Mouse (Mus musculus): Measurements from ENCODE around the gene Pnlip. TPM values are rescaled to one million over a fixed set of nuclear protein-coding genes. Genes with fewer than 3 reads are reported as not detected.

The Pnlip gene
- total and polyA plus RNA-seq, 3 experiments, result 0.08 to 0.30 TPM; not detected in 1

DNA sequence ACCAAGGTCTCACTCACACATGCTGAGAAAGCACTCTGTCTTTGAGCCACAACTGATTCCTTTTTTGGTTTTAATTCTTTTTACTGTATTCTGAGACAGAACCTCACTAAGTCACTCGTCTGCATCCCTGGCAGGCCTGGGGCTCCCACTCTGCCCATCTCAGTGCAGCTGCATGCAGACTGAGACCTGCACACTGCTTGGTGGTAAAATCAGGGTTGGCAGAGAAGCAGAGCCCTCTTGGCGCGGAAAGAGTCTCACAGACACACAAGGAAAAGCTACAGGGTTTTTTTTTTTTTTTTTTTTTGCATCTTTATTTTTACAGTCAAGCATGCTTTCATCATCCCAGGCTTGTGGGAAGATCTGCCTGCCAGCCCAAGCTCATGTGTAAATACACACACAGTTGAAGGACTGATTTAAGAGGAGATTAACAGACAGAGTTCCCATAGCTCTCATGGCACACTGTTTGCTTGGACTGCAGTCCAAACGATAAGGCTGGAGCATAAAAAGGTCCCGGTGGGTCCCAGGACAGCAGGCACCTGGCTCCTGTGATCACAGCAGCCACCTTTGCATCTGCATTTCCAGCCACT, 76.2 kb downstream of the Pnlip start, which contains the start of gene Pnliprp1:
Gene Pnliprp1 (plus strand): TSS at position 443 of the 587 bp plus-strand sequence.
- in situ Hi-C loops (cut with MboI; ENCODE audit: low pct_ligation_motif_present, low pct_unique_long_range_greater_than_20kb, low sequenced_read_pairs) (no loop called here), dilution Hi-C loops (cut with MboI; ENCODE audit: extremely low pct_ligation_motif_present, extremely low pct_unique_long_range_greater_than_20kb, low sequenced_read_pairs) (no loop called here)
- Histone ChIP-seq H3K9ac (ENCODE audit: insufficient read depth, low read depth) (no peak within 1 kb of the TSS), H3K4me2 (ENCODE audit: insufficient read depth, low read depth, poor library complexity, severe bottlenecking) (no peak within 1 kb of the TSS), H3K4me3 (replicated peaks in 1 of 3; ENCODE audit: low read depth in 2 of 3, low read length in 2 of 3, poor library complexity in 1 of 3) (no peak within 1 kb of the TSS), H3K4me1 (ENCODE audit: control insufficient read depth in 1 of 2, insufficient read depth in 2 of 2) (peaks cover 3 to 5% of the 10 kb centered on the region in 2 experiments; a peak in 2 of 4 replicates), H3K9me3 (replicated peaks; ENCODE audit: low read length) (no peaks in the 10 kb centered on the region), H3K79me2 (replicated peaks; ENCODE audit: control insufficient read depth, extremely low read depth, insufficient read depth, poor library complexity, severe bottlenecking) (no peaks in the 10 kb centered on the region), H3K36me3 (replicated peaks in 1 of 2; ENCODE audit: control insufficient read depth in 1 of 2, insufficient read depth in 1 of 2, low read length in 1 of 2) (no peaks in the 10 kb centered on the region), H3K27me3 (replicated peaks) (no peaks in the 10 kb centered on the region), H3K27ac (ENCODE audit: insufficient read depth, low read depth) (no peak within 1 kb of the TSS)
- TF ChIP-seq USF1 (IDR thresholded peaks at IDR 0.05; ENCODE audit: low read depth, low read length) (no peak), CHD2 (IDR thresholded peaks at IDR 0.05; ENCODE audit: low read length) (no peak), GABPA (IDR thresholded peaks at IDR 0.05; ENCODE audit: insufficient replicate concordance, low read depth, low read length) (no peak), TBP (conservative IDR thresholded peaks at IDR 0.05; ENCODE audit: low read depth, low read length) (no peak), MAX (IDR thresholded peaks at IDR 0.05; ENCODE audit: low read length) (no peak)
- no peak for DNase-seq (ENCODE audit: extremely low read depth)

Other genes starting within 250 kb of the Pnlip start
- gene Gfra1, start 196.6 kb upstream of the Pnlip start, total RNA-seq (2012; rRNA removed), result not detected in 2 replicates
- not detected in 2 replicates for gene Gfra1, start 196.6 kb upstream of the Pnlip start, total RNA-seq (2014; rRNA removed)
- gene Gfra1, start 196.6 kb upstream of the Pnlip start, polyA plus RNA-seq (2012; ENCODE audit: insufficient read length, low read depth), result not detected in 2 replicates
- not detected in 2 replicates for gene Ccdc172, start 140.5 kb upstream of the Pnlip start, total RNA-seq (2012; rRNA removed)
- gene Ccdc172, start 140.5 kb upstream of the Pnlip start, total RNA-seq (2014; rRNA removed), result not detected in 2 replicates
- not detected in 2 replicates for gene Ccdc172, start 140.5 kb upstream of the Pnlip start, polyA plus RNA-seq (2012; ENCODE audit: insufficient read length, low read depth)
- gene Pnliprp1, start 76.4 kb downstream of the Pnlip start, total RNA-seq (2012; rRNA removed), result not detected in 2 replicates
- gene Pnliprp1, start 76.4 kb downstream of the Pnlip start, total RNA-seq (2014; rRNA removed), result not detected in 2 replicates
- gene Pnliprp1, start 76.4 kb downstream of the Pnlip start, polyA plus RNA-seq (2012; ENCODE audit: insufficient read length, low read depth), result not detected in 2 replicates
- gene Pnliprp2, start 107.2 kb downstream of the Pnlip start, total RNA-seq (2012; rRNA removed), result 0.08 and 0.13 TPM in 2 replicates
- 0.30 and 0.38 TPM in 2 replicates for gene Pnliprp2, start 107.2 kb downstream of the Pnlip start, total RNA-seq (2014; rRNA removed)
- gene Pnliprp2, start 107.2 kb downstream of the Pnlip start, polyA plus RNA-seq (2012; ENCODE audit: insufficient read length, low read depth), result 0.14 TPM in 1 of 2 replicates, not detected in the other
- gene 1700019N19Rik, start 142.0 kb downstream of the Pnlip start, total RNA-seq (2012; rRNA removed), result 1.1 and 1.4 TPM in 2 replicates
- gene 1700019N19Rik, start 142.0 kb downstream of the Pnlip start, total RNA-seq (2014; rRNA removed), result 0.53 and 0.83 TPM in 2 replicates
- gene 1700019N19Rik, start 142.0 kb downstream of the Pnlip start, polyA plus RNA-seq (2012; ENCODE audit: insufficient read length, low read depth), result 0.50 and 0.89 TPM in 2 replicates

Data from CH12.LX (cell line).